Mouse (Mus musculus): ENCODE data around the gene Daam1. TPM values are rescaled to one million over a fixed set of nuclear protein-coding genes. Genes with fewer than 3 reads are reported as not detected.
A peak's percentile ranks its signal among the peaks of the same experiment; 100 is the strongest.

The Daam1 gene
- polyA plus RNA-seq, 1 experiment from 2014 or later = 15.3 TPM

DNA sequence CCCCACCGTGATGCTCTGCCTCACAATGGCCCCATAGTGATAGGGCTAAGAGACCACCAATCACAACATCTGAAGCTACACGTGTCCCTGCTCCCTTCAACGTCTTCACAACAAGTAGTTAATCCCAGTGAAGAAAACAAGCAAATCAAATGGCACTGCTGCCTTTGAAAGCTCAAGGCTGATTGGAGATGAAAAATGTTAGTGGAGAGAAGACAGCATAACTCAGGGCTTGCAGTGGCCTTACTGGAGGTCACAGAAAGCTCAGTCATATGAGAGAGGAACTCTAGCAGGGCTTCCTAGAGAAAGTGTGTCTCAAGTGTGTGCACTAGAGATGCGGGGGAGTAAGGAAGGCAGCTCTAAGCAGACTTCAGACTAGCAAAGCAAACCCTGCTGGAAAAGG is 131.7 kb downstream of the Daam1 start:
- H3K27me3 ChIP-seq (ENCODE audit: insufficient read depth, low read length) = no peaks in the 10 kb centered on the region
- no peaks in the 10 kb centered on the region for H3K9me3 ChIP-seq (ENCODE audit: low read depth, low read length)
- TF ChIP-seq CTCF (IDR thresholded peaks at IDR 0.05; ENCODE audit: low read depth) = no peak
- H3K4me2 ChIP-seq = no peak overlapping the region
- no peaks in the 10 kb centered on the region for H3K4me1 ChIP-seq (ENCODE audit: insufficient read depth)
- H3K27ac ChIP-seq (ENCODE audit: low read depth) = no peak overlapping the region
- peaks cover 32% of the 10 kb centered on the region for H3K36me3 ChIP-seq (ENCODE audit: insufficient read depth)
- H3K4me3 ChIP-seq (ENCODE audit: low read depth, low read length) = no peak overlapping the region
- DNase-seq = no peak
- H3K9ac ChIP-seq = no peak overlapping the region
- WGBS = 77% methylated on average over 4 of the region's 4 CpGs
- no peak for ATAC-seq (ENCODE audit: insufficient read depth)

DNA sequence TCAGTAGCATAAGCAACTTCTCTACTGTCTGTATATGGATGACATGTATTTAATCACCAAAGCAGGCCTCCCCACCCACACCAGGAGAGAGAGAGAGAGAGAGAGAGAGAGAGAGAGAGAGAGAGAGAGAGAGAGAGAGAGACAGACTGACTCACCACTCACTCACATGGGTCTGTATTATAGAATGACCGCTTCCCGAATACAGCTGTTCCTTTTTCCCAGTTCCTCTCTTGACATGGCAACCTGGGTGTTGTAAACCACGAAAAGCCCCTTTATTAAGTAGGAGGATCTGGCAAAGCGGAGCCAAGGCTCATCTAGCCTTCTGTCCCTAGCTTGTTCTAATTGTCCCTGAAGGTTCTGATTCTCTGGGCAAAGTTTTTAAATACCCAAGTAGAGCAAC is 137.7 kb downstream of the Daam1 start:
- Histone ChIP-seq H3K4me3 (ENCODE audit: low read depth, low read length) (no peak overlapping the region), H3K27me3 (ENCODE audit: insufficient read depth, low read length) (no peaks in the 10 kb centered on the region), H3K9ac (no peak overlapping the region), H3K36me3 (ENCODE audit: insufficient read depth) (peaks cover 8% of the 10 kb centered on the region; the same call in 1 of the 2 replicates), H3K4me2 (no peak overlapping the region), H3K9me3 (ENCODE audit: low read depth, low read length) (no peaks in the 10 kb centered on the region), H3K4me1 (ENCODE audit: insufficient read depth) (peaks cover 21% of the 10 kb centered on the region), H3K27ac (ENCODE audit: low read depth) (0 out of 2 replicates have a peak overlapping the region, but pooled peaks have one; percentile 28)
- DNase-seq = no peak
- no peak for TF ChIP-seq CTCF (IDR thresholded peaks at IDR 0.05; ENCODE audit: low read depth)
- 68% methylated on average over 4 of the region's 4 CpGs for WGBS
- ATAC-seq (ENCODE audit: insufficient read depth) = no peak

DNA sequence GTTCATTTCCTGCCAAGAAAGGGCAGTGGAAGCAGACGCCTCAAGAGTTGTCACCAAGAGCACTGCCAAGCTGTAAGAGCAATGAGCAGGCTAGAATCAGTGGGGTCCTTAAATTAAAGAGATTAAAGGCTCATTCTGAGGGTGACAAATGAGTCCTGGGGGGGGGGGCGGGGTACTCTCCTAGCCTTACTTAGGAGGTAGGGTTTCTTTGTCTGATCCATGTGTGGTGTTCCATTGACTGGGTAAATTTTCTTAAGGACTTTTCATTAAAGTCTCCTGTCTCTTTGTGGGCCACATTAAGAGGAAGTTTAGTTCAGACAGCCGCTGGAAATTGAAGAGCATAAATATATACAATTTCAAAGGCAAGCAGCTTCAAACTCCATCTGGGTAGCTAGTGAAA is 138.1 kb downstream of the Daam1 start:
- Histone ChIP-seq H3K4me1 (ENCODE audit: insufficient read depth) (peaks cover 21% of the 10 kb centered on the region), H3K9me3 (ENCODE audit: low read depth, low read length) (no peaks in the 10 kb centered on the region), H3K4me3 (ENCODE audit: low read depth, low read length) (no peak overlapping the region), H3K27me3 (ENCODE audit: insufficient read depth, low read length) (no peaks in the 10 kb centered on the region), H3K27ac (ENCODE audit: low read depth) (0 out of 2 replicates have a peak overlapping the region, but pooled peaks have one; percentile 28), H3K4me2 (no peak overlapping the region), H3K36me3 (ENCODE audit: insufficient read depth) (peaks cover 8% of the 10 kb centered on the region; the same call in 1 of the 2 replicates), H3K9ac (no peak overlapping the region)
- WGBS = 45% methylated on average over 3 of the region's 3 CpGs
- no peak for ATAC-seq (ENCODE audit: insufficient read depth)
- DNase-seq = no peak
- TF ChIP-seq CTCF (IDR thresholded peaks at IDR 0.05; ENCODE audit: low read depth) = no peak

DNA sequence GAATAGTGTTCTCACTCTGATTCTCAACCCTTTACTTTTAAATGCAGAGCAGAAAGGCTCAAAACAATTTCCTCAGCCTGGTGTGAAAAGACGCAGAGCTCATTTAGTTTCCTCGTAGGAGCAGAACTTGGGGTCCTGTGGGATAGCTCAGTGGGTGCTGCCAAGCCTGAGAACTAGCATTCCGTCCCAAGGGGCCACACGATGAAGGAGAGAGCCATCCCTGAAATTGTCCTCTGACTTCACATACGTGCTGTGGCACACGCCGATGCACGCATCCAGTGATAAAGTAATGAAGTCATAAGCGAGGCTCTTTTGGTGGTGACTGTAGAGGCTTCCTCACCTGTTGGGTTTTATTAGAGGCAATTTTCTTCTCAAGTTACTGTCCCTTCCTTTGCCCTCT is 138.6 kb downstream of the Daam1 start:
- Histone ChIP-seq H3K27me3 (ENCODE audit: insufficient read depth, low read length) (no peaks in the 10 kb centered on the region), H3K27ac (ENCODE audit: low read depth) (no peak overlapping the region), H3K4me2 (no peak overlapping the region), H3K9me3 (ENCODE audit: low read depth, low read length) (no peaks in the 10 kb centered on the region), H3K36me3 (ENCODE audit: insufficient read depth) (peaks cover 8% of the 10 kb centered on the region; the same call in 1 of the 2 replicates), H3K4me1 (ENCODE audit: insufficient read depth) (peaks cover 21% of the 10 kb centered on the region), H3K9ac (no peak overlapping the region), H3K4me3 (ENCODE audit: low read depth, low read length) (no peak overlapping the region)
- DNase-seq (no peak), ATAC-seq (ENCODE audit: insufficient read depth) (no peak)
- WGBS = 87% methylated on average over 9 of the region's 9 CpGs
- TF ChIP-seq CTCF (IDR thresholded peaks at IDR 0.05; ENCODE audit: low read depth) = no peak

DNA sequence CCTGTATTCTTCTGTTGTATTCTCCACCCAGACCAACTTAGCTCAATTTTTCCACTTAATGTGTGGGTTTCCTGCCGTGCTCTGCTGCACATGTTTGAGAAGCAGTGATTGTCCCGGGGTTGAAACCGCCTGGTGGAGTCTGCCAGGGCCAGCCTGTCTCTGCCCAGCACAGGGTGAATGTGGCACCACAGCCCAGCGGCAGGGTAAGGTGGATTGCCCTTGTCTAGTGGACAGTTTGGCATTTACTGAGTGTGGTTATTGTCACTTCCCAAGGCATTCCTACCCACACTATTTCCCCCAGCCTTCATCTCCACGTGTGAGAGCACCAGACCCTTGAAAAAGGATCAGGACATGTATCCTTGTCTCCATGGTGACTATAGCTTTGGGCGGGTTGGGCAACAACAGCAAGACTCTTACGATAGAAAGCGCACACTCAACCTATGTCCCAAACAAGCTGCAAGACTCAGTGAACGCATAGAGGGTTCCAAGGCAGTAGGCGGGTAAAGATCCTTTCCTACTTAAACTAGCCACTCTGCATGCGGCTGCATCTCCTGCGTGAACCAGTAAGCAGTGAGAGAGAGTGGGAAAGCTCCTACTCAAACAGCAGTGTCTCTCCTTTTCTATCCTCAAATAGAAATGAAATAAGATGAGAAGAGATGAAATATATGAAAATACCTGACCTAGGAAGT is 139.2 kb downstream of the Daam1 start:
- DNase-seq = no peak
- peaks cover 14% of the 10 kb centered on the region; the same call in 1 of the 2 replicates for H3K36me3 ChIP-seq (ENCODE audit: insufficient read depth)

DNA sequence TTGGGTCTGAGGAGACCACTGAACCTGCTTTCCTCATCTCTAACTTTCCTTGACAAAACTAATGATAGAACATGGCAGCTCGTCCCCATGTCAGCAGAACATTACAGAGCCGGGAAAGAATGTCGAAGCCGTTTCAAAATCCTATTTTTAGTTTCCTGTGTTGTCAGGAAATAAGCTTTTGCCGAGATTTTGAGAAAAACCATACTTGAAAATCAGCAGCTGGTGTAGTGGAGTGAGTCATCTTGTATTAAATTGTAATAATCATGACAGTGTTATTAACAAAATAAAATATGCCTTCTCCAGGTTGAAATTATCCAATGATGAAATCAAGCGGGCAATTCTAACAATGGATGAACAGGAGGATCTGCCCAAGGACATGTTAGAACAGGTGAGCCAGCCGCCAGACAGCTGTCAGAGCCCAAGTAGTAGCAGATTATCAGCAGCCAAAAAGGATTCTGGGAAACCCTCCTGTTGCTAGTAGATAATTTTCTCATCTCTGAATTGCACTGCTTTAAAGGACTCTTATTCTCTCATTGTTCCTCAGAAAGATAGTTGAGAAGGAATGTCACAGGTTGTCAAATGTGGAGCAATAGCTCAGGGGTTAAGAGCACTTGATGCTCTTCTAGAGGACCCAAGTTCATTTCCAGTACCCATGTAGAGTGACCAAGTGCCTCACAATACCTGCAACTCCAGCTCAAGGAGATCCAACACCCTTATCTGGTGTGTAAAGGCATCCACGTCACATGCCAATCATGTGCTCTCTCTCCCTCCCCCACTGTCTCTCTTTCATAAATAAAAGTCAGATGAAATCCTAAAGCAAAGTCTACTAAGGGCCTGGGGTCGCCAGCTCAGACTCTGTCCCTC is 140.1 kb downstream of the Daam1 start:
- Histone ChIP-seq H3K36me3 (ENCODE audit: insufficient read depth) (peaks cover 24% of the 10 kb centered on the region), H3K4me3 (ENCODE audit: low read depth, low read length) (no peak overlapping the region), H3K27me3 (ENCODE audit: insufficient read depth, low read length) (no peaks in the 10 kb centered on the region), H3K9me3 (ENCODE audit: low read depth, low read length) (no peaks in the 10 kb centered on the region), H3K4me2 (no peak overlapping the region), H3K27ac (ENCODE audit: low read depth) (no peak overlapping the region), H3K4me1 (ENCODE audit: insufficient read depth) (peaks cover 30% of the 10 kb centered on the region), H3K9ac (no peak overlapping the region)
- DNase-seq = peak; percentile 65
- 47% methylated on average over 9 of the region's 9 CpGs for WGBS
- no peak for TF ChIP-seq CTCF (IDR thresholded peaks at IDR 0.05; ENCODE audit: low read depth)
- no peak for ATAC-seq (ENCODE audit: insufficient read depth)

More for the DNA sequence above, 139.2 kb downstream of the Daam1 start:
- H3K9me3 ChIP-seq (ENCODE audit: low read depth, low read length) = no peaks in the 10 kb centered on the region
- H3K27ac ChIP-seq (ENCODE audit: low read depth) = no peak overlapping the region
- WGBS = 71% methylated on average over 12 of the region's 12 CpGs
- H3K4me1 ChIP-seq (ENCODE audit: insufficient read depth) = peaks cover 22% of the 10 kb centered on the region
- no peak overlapping the region for H3K4me2 ChIP-seq
- no peak for ATAC-seq (ENCODE audit: insufficient read depth)
- TF ChIP-seq CTCF (IDR thresholded peaks at IDR 0.05; ENCODE audit: low read depth) = no peak
- H3K9ac ChIP-seq = no peak overlapping the region
- no peaks in the 10 kb centered on the region for H3K27me3 ChIP-seq (ENCODE audit: insufficient read depth, low read length)
- no peak overlapping the region for H3K4me3 ChIP-seq (ENCODE audit: low read depth, low read length)

DNA sequence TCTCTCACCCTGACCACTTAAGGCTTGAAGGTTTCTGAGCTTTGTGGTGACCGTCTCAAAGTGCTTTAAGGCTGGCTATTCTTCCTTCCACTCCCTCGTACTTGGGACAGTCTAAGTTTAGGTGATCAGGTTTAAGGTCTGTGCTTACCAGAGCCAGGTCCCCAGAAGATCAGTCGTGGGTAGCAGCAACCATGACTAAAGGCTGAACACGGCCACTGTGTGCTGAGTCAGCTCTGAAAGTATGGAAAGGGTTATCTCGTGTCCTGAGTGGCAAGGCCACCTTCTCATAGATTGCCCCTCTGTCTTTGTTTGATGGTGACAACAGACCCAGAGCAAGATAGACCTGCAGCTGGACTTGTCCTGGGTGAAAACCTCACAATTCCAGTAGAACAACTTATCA is 141.2 kb downstream of the Daam1 start:
- Histone ChIP-seq H3K4me3 (ENCODE audit: low read depth, low read length) (no peak overlapping the region), H3K9me3 (ENCODE audit: low read depth, low read length) (no peaks in the 10 kb centered on the region), H3K9ac (no peak overlapping the region), H3K4me2 (no peak overlapping the region), H3K36me3 (ENCODE audit: insufficient read depth) (peaks cover 34% of the 10 kb centered on the region), H3K27me3 (ENCODE audit: insufficient read depth, low read length) (no peaks in the 10 kb centered on the region), H3K27ac (ENCODE audit: low read depth) (0 out of 2 replicates have a peak overlapping the region, but pooled peaks have one; percentile 13), H3K4me1 (ENCODE audit: insufficient read depth) (peaks cover 34% of the 10 kb centered on the region)
- TF ChIP-seq CTCF (IDR thresholded peaks at IDR 0.05; ENCODE audit: low read depth) = no peak
- ATAC-seq (ENCODE audit: insufficient read depth) (no peak), DNase-seq (no peak)
- WGBS = 51% methylated on average over 5 of the region's 5 CpGs

Measured in lung, embryonic 14.5 days (tissue).